Mouse (Mus musculus) mesoderm, embryonic 11.5 days (tissue): ENCODE data around the gene Chst5.
A peak's percentile ranks its signal among the peaks of the same experiment; 100 is the strongest.
"Not testable (repeated sequence)": the region's sequence is repeated elsewhere in the genome, so short reads cannot be mapped to it uniquely, and the experiment has no call there.

Source experiments
- DNase-seq: peaks from one replicate; pipeline ENCODE4 v3.0.0-alpha.2; 2012; ENCODE audit warnings: low read depth, low spot score

The Chst5 gene

DNA sequence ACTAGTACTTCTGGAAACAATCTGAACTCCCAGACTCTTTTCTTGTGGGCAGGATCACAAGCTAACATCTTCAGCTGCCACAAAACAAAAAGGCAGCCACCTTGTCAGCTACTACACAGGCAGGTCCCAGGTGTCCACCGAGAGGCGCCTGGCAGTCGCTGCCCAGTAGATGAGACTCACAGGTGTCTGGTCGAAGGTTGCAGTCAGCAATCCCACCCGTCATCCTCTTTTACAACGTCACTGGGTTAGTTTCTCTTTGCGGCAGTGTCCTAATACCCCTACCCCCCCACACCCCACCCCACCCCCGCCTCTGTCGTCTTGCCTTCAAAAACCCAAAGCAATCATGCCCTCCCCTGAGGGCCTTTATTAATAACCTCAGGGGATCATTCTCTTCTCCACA lies 34.5 kb downstream of the Chst5 start:
- no peak for DNase-seq

DNA sequence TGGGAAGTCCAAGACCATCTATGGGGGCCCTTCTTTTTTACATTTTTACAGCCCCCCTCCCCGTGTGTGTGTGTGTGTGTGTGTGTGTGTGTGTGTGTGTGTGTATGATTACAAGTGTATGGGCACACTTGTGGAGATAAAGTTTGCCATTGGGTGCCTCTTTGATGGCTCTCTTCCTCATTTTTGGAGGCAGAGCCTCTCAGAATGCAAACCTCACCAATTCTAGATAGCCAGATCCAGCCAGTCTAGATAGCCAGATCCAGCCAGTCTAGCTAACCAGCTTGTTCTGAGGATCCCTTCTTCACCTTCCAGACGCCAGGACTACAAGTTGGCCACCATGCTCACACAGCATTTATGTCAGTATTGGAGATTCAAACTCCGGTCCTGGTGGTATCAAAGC lies 39.0 kb downstream of the Chst5 start:
- DNase-seq: no peak

DNA sequence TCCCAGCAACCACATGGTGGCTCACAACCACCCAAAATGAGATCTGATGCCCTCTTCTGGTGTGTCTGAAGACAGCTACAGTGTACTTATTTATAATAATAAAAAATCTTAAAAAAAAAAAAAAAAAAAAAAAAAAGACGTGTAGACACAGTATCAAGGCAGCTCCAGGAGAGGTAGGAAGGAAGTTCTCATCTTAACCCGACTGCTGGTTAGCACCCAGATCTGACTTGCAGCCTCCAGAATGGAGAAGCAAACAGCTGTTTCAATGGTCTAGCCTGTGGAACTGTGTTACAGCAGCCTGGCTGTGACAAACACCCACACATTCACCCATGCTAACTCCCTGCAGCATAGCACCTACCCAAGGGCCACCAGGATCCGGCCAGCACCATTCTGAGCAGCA lies 39.9 kb downstream of the Chst5 start:
- no peak for DNase-seq

DNA sequence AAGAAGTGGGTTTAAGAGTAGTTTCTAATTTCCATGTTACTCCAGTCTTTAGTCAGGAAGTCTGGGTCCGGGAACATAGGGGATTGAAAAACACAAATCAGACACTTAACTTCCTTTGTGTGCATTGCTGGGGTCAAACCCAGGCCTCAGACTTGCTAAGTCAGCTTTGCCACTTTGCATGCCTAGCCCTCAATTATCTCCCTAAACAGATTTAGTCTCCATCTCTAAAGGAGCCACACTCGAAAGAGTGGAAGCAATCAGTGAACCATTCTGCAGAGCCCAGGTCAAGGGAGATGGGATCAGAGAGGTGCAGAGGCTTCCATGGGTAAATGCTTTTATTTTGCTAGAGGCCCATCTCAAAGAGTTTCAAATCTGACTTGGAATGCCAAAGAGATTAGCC lies 41.6 kb downstream of the Chst5 start:
- DNase-seq: no peak

DNA sequence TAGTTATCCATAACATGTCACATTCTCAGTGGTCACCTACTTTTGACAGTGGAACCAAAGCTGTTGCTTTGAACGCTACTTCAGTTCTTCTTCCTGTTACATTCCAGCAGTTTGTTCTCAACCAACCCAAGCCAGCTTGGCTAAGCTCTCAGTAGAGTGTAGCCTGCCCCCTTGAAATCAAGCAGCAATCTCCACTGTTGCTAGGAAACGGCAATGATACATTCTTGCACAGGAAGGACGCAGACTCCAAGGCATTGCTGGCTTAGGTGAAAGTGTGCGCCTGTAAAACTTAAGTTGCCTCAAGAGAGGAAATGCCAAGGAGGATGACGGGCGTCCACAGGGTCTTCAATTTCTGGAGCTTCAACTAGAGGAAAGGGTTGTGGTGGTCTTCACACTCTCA lies 44.4 kb downstream of the Chst5 start:
- no peak for DNase-seq

DNA sequence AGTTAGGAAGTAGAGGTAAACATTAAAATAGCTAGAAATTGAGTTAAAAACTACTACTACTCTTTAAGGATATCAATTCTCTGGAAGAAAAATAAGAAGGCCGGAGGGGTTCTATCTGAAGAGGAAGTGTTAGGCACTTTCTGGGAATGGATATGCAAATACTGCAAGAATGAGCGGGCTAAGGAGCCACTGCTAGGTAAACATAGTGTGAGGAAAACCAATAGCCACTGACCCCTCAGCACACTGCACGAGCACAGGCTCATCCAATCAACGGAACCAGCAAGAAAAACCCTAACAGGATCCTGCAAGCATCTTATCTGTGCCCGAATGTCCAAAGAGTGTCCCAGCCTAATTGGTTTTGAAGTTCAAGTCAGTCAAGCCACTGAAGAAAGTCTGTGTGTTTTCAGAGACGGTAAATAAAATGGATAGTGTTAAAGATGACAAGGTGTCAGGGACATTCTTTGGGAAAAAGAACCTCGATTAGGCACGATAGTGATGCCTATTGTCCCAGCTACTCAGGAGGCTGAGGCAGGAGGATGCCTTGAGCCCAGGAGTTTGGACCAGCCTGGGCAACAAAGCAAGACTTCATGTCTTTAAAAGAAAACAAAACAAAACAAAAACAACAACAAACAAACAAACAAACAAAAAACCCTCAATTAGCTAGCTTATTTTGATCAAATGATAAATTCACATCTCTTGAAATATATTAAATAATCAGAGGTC lies 45.0 kb downstream of the Chst5 start:
- no peak for DNase-seq

DNA sequence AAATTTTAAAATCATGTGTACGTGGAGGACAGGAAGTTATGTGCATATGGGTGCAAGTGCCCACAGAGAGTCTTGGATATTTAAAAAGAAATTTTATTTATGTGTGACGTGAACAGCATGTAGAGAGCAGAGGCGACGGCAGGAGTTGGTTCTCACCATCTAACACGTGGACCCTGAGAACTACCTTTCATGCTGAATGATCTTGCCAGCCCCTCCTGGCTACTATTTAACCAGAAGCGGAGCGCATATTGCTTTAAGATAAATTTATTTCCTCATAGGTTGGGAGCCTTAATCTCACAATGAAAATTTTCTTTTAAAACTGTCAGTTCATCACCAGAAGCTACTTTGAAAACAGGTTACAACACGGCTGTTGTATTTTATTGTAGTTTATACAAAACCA lies 45.6 kb downstream of the Chst5 start:
- no peak for DNase-seq

DNA sequence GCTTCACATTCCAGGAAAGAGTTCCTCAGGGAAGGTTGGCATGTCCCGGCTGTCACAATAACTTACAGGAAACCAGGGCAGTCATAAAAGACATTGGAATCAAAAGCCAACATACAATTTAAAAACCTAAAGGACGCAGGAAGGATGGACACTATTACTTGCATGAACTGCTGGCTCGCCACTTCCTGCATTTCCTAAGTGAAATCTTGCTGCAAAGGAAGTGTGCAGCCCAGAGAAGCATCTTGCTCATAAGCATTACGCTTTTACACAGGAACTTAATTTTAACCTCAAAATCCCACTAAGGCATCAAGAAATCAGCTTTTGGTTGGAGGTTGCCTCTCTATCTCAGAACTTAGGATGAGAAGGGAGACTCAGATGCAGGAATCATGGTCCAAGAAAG lies 47.0 kb downstream of the Chst5 start:
- no peak for DNase-seq

DNA sequence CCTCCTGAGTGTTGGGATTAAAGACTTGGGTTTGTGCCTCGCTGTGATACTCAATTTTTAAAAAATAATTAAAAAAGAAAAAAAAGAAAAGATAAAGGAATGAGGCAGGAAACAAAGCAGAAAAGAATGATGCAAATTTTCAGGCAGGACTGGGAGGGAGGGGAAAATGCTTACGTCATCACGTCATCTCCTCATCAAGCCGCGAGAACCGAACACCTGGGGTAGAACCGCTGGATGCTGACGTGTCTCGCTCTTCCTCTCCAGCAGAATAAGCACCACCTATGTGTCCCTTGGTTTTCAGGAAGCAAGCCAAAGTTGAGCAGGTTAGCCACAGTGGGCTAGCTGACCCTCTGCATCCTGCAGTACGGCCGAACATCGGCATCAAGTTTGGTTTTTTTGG lies 54.3 kb downstream of the Chst5 start:
- DNase-seq: no peak

DNA sequence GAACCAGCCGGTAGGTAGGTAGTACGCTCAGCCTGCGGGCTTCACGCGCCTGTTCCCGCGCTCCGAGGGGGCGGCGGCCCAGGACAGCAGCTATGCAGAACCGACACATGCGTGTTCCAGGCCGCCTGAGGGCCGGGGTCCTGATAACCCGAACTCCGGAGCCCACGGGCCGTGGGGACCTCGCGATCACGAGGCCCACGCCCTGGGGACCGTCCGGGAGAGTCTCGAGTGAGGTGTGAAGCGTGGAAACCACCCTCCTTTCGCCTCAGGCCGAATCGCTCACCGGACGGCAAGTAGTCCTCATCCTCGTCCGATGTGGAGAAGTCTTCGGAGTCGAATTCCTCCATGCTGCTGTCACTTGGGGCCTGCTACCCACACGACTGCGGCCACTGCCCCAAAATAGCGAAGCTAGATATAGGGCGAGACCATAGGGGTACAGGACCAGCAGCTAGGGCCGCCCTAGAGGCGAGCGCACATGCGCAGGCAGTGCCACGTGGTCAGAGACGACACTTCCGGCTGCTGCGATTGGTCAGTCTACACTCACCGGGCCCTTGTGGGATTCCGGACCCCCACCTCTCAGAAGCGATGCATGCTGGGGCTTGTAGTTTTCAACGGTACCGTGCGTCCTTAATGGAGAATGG lies 56.3 kb downstream of the Chst5 start, which contains the start of gene Cfdp1:
Gene Cfdp1 (minus strand): TSS at position 431 of the 641 bp plus-strand sequence.
- DNase-seq: peak; percentile 97

DNA sequence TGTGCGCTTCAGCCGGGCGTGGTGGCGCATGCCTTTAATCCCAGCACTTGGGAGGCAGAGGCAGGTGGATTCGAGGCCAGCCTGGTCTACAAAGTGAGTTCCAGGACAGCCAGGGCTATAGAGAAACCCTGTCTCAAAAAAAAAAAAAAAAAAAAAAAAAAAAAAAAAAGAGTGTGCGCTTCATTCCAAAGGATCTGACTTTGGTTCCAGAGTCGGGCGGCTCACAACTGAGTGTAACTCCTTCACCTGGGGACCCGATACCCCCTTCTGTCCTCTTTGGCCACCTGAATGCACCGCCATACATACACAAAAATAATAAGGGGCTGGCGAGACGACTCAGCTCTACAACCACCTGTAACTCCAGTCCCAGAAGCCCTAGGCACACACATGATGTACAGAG lies 57.0 kb downstream of the Chst5 start:
- DNase-seq: not testable (repeated sequence)

DNA sequence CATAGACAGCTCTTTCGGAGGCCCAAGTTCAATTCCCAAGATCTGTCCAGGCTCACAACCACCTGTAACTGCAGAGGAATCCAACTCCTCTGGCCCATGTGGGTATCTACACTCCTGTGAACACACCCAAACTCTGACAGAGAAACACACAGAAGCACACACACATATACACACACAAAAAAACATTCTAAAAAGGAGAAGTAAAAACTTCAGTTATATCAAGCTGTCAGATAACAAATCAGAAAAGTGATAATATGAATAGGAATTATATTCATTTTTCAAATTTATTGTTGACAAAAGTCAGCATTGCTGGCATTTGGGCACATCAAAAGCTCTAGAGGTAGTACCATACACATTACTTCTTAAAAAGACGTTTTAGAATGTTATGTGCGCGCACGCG lies 63.5 kb downstream of the Chst5 start:
- DNase-seq: no peak
